Mouse (Mus musculus): ENCODE results near the gene Qrfpr. TPM values are rescaled to one million over a fixed set of nuclear protein-coding genes. Genes with fewer than 3 reads are reported as not detected.

The Qrfpr gene
- not detected for total RNA-seq (2021)
- long read RNA-seq, experiment 1 = 0 reads
- long read RNA-seq, experiment 2 = 0 reads

GRCm38 (mm10) chr3:36221743-36222682, at the start of gene Qrfpr:
Gene Qrfpr (minus strand): TSS chr3:36222313.
- peak; percentile 5 to 7 for DNase-seq

DNA sequence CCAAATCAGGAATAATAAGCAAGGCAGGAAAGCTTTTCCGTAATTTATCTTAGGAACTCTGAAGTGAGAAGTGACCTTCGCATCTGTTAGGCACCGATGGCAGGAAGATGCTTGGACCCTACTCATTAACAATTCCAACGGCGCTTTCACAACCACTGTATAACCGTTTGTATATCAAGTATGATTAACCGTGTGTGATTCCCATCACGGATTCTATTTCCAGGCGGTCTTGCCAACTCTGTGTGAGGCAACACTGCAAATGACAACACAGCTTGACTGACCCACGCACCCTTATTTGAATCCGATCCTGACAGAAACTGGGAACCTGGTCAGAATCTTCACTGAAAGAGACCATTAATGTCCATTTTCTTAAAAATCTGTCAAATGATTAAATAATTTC, 41.8 kb upstream of the Qrfpr start:
- DNase-seq = no peak

GRCm38 (mm10) chr3:36263265-36263664, 41.2 kb upstream of the Qrfpr start:
- DNase-seq = no peak

- DNase-seq = peak in 1 of 2 experiments; percentile 2
Measured at GRCm38 (mm10) chr3:36250585-36250984, 28.5 kb upstream of the Qrfpr start.

DNA sequence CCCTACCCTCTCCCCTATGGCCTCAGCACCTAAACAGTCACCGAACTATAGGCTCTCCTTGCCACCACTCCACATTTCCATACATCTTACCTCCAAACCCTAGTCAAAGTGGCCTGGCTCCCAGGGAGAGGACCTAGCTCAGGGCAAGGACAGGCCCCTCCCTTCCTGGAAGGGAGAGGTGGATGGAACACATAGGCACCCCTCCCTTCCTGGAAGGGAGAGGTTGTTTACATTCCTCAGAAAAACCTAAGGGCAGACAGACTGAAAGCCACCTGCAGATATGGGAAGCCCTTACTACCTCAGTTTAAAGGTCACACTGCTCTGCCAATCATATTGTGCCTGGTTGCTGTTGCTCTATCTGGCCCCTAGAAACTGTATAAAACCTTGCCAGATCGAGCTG, 26.3 kb upstream of the Qrfpr start:
- no peak for DNase-seq

- peak; percentile 16 to 25 for DNase-seq
Measured at GRCm38 (mm10) chr3:36229941-36230340, 7.8 kb upstream of the Qrfpr start.

GRCm38 (mm10) chr3:36227246-36227645, 5.1 kb upstream of the Qrfpr start:
- no peak for DNase-seq

DNA sequence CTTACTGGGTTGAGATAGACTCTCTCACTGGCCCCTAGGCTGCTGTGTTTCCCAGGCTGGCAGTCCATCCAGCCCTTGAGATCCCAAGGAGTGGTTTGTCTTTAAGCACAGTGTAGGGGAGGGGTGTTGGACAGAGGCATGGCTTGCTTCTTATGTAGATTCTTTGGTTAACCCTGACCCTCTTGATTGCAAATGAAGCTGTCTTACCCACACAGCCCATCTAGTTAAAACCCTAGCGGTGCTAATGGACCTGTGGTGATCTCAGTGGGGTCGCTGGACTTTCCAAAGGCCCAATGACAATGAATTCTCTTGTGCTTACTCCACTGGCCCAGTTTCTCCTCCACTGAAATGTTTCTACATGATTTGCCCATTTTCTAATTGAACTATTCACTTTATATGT, 1.2 kb upstream of the Qrfpr start:
- no peak for DNase-seq

- no peak for DNase-seq
Measured at GRCm38 (mm10) chr3:36212758-36213157, 9.4 kb downstream of the Qrfpr start.

DNA sequence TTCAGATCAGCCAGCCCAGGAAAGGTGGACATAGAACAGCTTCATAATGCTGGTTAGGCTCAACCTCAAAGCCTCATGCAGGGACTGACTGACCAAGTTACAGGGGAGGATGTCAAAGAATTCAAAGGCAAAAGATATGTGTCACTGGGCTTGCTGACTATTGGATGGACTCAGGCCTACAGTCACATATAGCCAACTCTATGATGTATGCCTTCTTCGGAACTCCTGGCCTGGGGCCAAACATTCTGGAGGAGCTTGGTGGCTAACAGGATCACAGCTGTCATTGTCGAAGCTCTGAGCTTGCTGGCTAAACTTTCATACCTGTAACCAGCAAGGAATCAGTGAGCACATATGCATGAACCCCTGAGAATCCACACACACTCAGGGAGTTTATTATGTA, 11.2 kb downstream of the Qrfpr start:
- DNase-seq = no peak

DNA sequence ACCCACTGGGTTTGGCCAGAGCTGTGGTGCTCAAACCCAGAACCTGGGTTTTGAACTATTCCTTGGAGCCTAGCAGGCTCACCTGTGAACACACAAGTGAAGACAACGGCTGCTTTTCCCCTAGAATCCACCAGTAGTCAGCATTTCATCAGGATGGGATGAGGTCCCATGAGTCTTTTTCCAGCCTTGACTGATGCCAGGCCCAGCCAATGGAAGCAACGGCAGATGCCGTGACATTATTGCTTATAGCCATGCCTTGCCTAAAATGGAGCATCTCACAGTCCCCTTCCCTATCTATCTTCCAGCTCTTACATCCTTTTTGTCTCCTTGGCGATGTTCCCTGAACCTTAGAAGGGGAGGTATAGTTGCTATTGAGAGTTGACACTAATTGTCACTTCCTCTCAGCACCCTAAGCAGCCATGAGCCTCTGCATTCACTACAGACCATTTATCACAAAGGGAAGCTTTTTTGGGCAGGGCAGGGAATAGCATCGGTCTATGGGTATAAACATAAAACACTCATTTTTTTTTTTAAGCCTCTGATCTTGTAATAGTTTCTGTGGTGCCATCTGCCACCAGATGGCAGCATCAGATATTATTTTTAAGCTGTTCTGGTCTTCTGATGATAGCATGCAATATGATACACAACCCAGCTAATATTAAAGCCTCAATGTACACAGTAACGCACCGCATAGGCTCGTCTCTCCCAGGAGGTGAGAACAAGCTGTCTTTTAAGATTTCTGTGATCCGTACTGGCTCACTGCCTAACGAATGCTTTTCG, 12.1 kb downstream of the Qrfpr start:
- peak; percentile 13 to 53 for DNase-seq

DNA sequence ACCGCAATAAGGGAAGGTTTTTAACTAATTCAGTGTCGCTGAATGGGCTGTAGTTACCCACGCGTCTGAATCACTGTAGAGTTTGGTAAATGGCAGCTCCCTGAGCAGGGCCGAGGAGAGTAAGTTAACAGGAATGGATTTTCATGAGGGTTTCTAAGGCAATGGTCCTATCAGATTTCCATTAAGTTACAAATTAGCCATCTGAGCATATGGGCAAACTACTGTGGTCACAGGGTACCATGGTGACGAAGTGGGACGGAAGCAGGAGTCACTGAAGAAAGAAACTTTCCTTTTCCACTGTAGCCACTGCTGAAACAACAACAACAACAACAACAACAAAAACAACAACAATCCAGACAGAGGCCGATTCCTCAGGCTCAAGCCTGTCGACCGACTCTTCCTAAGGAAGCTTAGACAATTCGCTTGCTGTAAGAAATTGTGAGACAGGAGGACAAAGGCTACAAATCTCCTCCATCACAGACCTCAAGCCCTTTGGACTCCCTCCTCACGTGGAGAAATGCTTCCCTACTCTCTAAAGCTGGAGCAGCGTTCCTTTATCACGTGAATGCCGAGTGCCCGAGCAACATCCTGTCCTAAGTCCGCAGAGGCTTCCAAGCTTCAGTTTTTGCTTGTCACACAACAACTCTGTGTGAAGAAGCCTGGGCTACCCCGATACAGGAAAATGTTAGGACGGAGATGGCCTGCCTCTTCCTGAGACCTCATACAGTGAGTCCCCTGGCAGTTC, 14.4 kb downstream of the Qrfpr start:
- DNase-seq = no peak

DNA sequence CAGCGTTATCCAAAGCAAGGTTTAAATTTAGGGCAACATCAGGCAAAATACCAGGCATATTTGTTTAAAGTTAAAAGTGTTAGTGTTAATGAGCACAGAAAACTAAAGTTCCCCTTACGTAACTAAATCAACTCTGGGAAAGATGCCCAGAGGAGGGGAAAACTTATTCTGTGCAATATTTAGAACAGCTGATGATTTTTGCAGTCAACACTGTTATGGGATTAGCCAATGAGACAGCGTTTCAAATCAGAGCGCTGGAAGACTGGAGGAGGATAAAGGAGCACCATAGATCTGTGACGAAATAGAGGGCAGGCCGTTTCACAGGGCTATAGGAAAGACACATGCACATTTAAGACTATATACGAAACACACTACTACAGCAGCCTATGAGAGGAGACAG, 19.2 kb downstream of the Qrfpr start:
- DNase-seq = no peak

- DNase-seq = no peak
Measured at GRCm38 (mm10) chr3:36201098-36201497, 21.0 kb downstream of the Qrfpr start.

DNA sequence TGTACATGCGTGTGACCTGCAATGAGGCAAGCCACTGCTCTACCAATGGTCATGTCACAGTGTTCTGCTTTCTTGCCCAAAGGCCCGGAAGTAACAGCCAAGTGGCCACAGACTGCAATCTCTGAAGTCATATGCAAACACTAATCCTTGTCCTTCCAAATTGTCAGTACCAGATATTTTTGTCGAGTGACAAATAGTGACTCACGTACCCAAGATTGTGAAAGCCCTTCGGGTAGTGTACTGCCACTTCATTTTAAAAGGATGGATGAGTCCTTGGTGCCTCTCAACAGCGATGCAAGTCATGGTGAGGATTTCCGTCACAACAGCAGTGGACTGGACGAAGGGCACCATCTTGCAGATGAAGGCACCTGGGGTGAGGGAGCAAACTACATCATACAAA, 32.9 kb downstream of the Qrfpr start:
- DNase-seq = peak; percentile 36 to 47

- no peak for DNase-seq
Measured at GRCm38 (mm10) chr3:36186510-36186909, 35.6 kb downstream of the Qrfpr start.

DNA sequence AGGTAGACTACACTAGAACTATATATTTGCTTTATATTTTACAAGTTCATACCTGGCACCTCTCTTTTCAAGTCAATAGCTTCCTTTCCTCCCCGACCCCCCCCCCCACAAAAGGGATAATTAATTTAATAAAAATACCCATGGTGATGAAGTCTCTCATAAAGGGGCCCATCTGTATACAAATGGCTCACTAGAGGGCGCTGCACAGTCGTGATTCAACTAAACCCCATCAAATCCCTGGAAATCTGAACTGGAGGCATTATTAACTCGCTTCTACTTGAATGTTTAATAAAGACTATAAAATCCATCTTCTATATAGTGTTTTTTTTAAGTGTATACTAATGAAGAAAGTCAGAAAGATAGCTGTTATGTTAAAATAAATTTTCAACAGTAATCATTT, 40.6 kb downstream of the Qrfpr start:
- peak; percentile 59 to 74 for DNase-seq

GRCm38 (mm10) chr3:36173761-36174160, 48.4 kb downstream of the Qrfpr start:
- DNase-seq = peak; percentile 72 to 77

DNA sequence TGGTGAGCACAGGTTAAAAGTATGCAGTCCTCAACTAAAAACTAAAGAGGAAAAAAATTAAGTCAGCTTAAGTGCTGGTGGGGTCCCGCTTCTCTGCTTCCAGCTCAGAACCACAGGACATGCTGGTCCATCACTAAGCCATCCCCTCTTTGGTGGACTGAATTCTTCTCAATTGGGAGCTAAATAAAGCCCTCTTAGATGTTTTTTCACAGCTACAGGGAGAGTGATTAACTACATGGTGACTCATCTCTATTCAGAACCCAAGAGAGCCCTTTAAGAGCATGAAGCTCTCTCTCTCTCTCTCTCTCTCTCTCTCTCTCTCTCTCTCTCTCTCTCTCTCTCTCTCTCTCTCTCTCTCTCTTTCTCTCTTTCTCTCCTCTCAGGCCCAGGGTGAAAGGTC, 50.8 kb downstream of the Qrfpr start:
- no peak for DNase-seq

- DNase-seq = peak in 1 of 2 experiments; percentile 25
Measured at GRCm38 (mm10) chr3:36170670-36171210, 51.4 kb downstream of the Qrfpr start.

DNA sequence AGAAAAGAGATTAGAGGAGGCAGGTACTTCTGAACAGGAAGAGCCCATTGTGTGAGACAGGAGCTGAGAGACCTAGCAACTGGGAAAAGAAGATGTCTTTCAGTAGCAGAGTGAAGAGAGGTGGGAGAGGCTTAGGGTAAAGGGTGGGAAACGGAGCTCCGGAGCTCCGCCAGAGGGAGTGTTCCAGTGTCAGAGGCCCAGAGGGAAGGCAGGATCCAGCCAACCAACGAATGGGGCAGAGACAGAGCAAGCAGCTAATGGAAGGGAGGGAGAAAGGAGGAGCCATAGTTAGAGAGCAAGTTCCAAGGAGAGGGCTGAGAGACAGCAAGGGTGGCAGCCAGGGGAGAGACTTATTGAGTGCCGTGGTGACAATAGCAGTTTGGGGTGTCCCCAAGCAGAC, 66.8 kb downstream of the Qrfpr start:
- no peak for DNase-seq
